ENCODE assay signal across 7 mouse cellular contexts in genomic region chr5:140890050-140890449, GRCm38 (mm10). TPM values are rescaled to one million over a fixed set of nuclear protein-coding genes. Genes with fewer than 3 reads are reported as not detected.
DNase-seq lines count a peak whose midpoint lies in the region; ATAC-seq lines count a peak whose summit lies in the region.

No protein-coding gene starts in this region.

- ATAC-seq in granulocyte monocyte progenitor cell, adult 5-6 weeks (replicated peaks; ENCODE audit: poor library complexity, severe bottlenecking) = 0 out of 2 replicates have a peak, but pooled peaks have one; percentile 20

- DNase-seq in layer of hippocampus, adult 9-11 months = peak; percentile 34
- no peak for DNase-seq in layer of hippocampus, postnatal 36 days
- peak; percentile 55 for DNase-seq in heart, postnatal 4 days
- DNase-seq in lung, postnatal 36 days = peak; percentile 69
- no peak for DNase-seq in cerebellum, adult 8-10 months
- no peak for DNase-seq in urinary bladder, postnatal 10 days (ENCODE audit: low spot score)

RNA-seq across cellular contexts. Expression of gene Gna12, which starts 59.8 kb away (rescaled TPM):
- 10 to 100 TPM; 94.9 to 97.7 TPM for total RNA-seq in layer of hippocampus, postnatal 36 days (2021)
- total RNA-seq in granulocyte monocyte progenitor cell, adult 5-6 weeks (2014; fragmentation: Nextera tagmentation) = 42.3 and 44.7 TPM in 2 replicates
- total RNA-seq in granulocyte monocyte progenitor cell, adult 5-6 weeks (2017) = 34.9 and 35.3 TPM in 2 replicates
- 10 to 100 TPM; 85.9 to 86.8 TPM for total RNA-seq in heart, postnatal 4 days (2021)

Comparison
In these comparisons a context has a peak if more than half of its experiments do, and no peak if none do; other contexts are left out.
1. DNase-seq: peak in layer of hippocampus, adult 9-11 months (single experiment), heart, postnatal 4 days (single experiment) and lung, postnatal 36 days (single experiment); none in layer of hippocampus, postnatal 36 days (0 of 2), cerebellum, adult 8-10 months (single experiment) and urinary bladder, postnatal 10 days (single experiment).